Mouse (Mus musculus): ENCODE measurements around the gene Sit1. TPM values are rescaled to one million over a fixed set of nuclear protein-coding genes. Genes with fewer than 3 reads are reported as not detected.

The Sit1 gene
- polyA plus RNA-seq, 1 experiment from 2014 or later, result 0.94 TPM

- Histone ChIP-seq H3K4me1 (ENCODE audit: insufficient read depth) (peaks cover 14% of the 10 kb centered on the region), H3K9ac (replicated peaks) (no peak overlapping the region), H3K4me2 (ENCODE audit: low read depth, low read length) (no peak overlapping the region), H3K4me3 (ENCODE audit: low read depth, low read length) (no peak overlapping the region), H3K36me3 (replicated peaks; ENCODE audit: insufficient read depth, low read length) (no peaks in the 10 kb centered on the region), H3K27ac (ENCODE audit: low read depth) (no peak overlapping the region), H3K27me3 (ENCODE audit: insufficient read depth, low read length) (0 out of 2 replicates have a peak, but pooled peaks cover 5% of the 10 kb centered on the region), H3K9me3 (ENCODE audit: low read length) (no peaks in the 10 kb centered on the region)
- no peak for TF ChIP-seq CTCF (IDR thresholded peaks at IDR 0.05; ENCODE audit: low read depth)
- no peak for TF ChIP-seq EP300 (IDR thresholded peaks at IDR 0.05; ENCODE audit: low read depth)
- 78% methylated on average over 8 of the region's 8 CpGs for WGBS (ENCODE audit: insufficient replicate concordance)
- ATAC-seq (no peak), DNase-seq (no peak)
Measured at GRCm38 (mm10) chr4:43506074-43506473, 22.5 kb upstream of the Sit1 start.

- Histone ChIP-seq H3K4me3 (ENCODE audit: low read depth, low read length) (no peak overlapping the region), H3K27me3 (ENCODE audit: insufficient read depth, low read length) (0 out of 2 replicates have a peak, but pooled peaks cover 5% of the 10 kb centered on the region), H3K4me1 (ENCODE audit: insufficient read depth) (peaks cover 20% of the 10 kb centered on the region), H3K36me3 (replicated peaks; ENCODE audit: insufficient read depth, low read length) (no peaks in the 10 kb centered on the region), H3K9me3 (ENCODE audit: low read length) (no peaks in the 10 kb centered on the region), H3K27ac (ENCODE audit: low read depth) (no peak overlapping the region), H3K4me2 (ENCODE audit: low read depth, low read length) (no peak overlapping the region), H3K9ac (replicated peaks) (no peak overlapping the region)
- TF ChIP-seq CTCF (IDR thresholded peaks at IDR 0.05; ENCODE audit: low read depth) (no peak), EP300 (IDR thresholded peaks at IDR 0.05; ENCODE audit: low read depth) (no peak)
- WGBS (ENCODE audit: insufficient replicate concordance), result 37% methylated on average over 4 of the region's 4 CpGs
- DNase-seq (no peak), ATAC-seq (no peak)
Measured at GRCm38 (mm10) chr4:43504269-43504668, 20.7 kb upstream of the Sit1 start.

GRCm38 (mm10) chr4:43503506-43503905 is 20.0 kb upstream of the Sit1 start:
- WGBS (ENCODE audit: insufficient replicate concordance), result 78% methylated on average over 6 of the region's 6 CpGs
- ATAC-seq, result no peak
- peaks cover 13% of the 10 kb centered on the region for H3K4me1 ChIP-seq (ENCODE audit: insufficient read depth)
- H3K4me3 ChIP-seq (ENCODE audit: low read depth, low read length), result no peak overlapping the region
- H3K27ac ChIP-seq (ENCODE audit: low read depth), result no peak overlapping the region
- TF ChIP-seq EP300 (IDR thresholded peaks at IDR 0.05; ENCODE audit: low read depth) (no peak), CTCF (IDR thresholded peaks at IDR 0.05; ENCODE audit: low read depth) (no peak)
- no peaks in the 10 kb centered on the region for H3K9me3 ChIP-seq (ENCODE audit: low read length)
- no peaks in the 10 kb centered on the region for H3K36me3 ChIP-seq (replicated peaks; ENCODE audit: insufficient read depth, low read length)
- 0 out of 2 replicates have a peak, but pooled peaks cover under 1% of the 10 kb centered on the region for H3K27me3 ChIP-seq (ENCODE audit: insufficient read depth, low read length)
- no peak overlapping the region for H3K9ac ChIP-seq (replicated peaks)
- DNase-seq, result no peak
- H3K4me2 ChIP-seq (ENCODE audit: low read depth, low read length), result no peak overlapping the region

GRCm38 (mm10) chr4:43503041-43503440 is 19.5 kb upstream of the Sit1 start:
- Histone ChIP-seq H3K9me3 (ENCODE audit: low read length) (no peaks in the 10 kb centered on the region), H3K4me1 (ENCODE audit: insufficient read depth) (peaks cover 10% of the 10 kb centered on the region), H3K4me3 (ENCODE audit: low read depth, low read length) (no peak overlapping the region), H3K9ac (replicated peaks) (no peak overlapping the region), H3K4me2 (ENCODE audit: low read depth, low read length) (no peak overlapping the region), H3K27ac (ENCODE audit: low read depth) (no peak overlapping the region), H3K36me3 (replicated peaks; ENCODE audit: insufficient read depth, low read length) (no peaks in the 10 kb centered on the region), H3K27me3 (ENCODE audit: insufficient read depth, low read length) (no peaks in the 10 kb centered on the region)
- TF ChIP-seq EP300 (IDR thresholded peaks at IDR 0.05; ENCODE audit: low read depth) (no peak), CTCF (IDR thresholded peaks at IDR 0.05; ENCODE audit: low read depth) (no peak)
- WGBS (ENCODE audit: insufficient replicate concordance), result 73% methylated on average over 2 of the region's 2 CpGs
- DNase-seq, result no peak
- no peak for ATAC-seq

GRCm38 (mm10) chr4:43499407-43500333 is 16.1 kb upstream of the Sit1 start, which contains the start of gene Arhgef39:
Arhgef39 (minus strand) TSS chr4:43499695.
- Histone ChIP-seq H3K36me3 (replicated peaks; ENCODE audit: insufficient read depth, low read length) (peaks cover 26% of the 10 kb centered on the region), H3K9ac (replicated peaks) (peak within 1 kb of the TSS; percentile 69), H3K4me3 (ENCODE audit: low read depth, low read length) (peak within 1 kb of the TSS; percentile 60), H3K27ac (ENCODE audit: low read depth) (peak within 1 kb of the TSS; percentile 52), H3K9me3 (ENCODE audit: low read length) (no peaks in the 10 kb centered on the region), H3K4me1 (ENCODE audit: insufficient read depth) (peaks cover 8% of the 10 kb centered on the region), H3K4me2 (ENCODE audit: low read depth, low read length) (peak within 1 kb of the TSS; percentile 67), H3K27me3 (ENCODE audit: insufficient read depth, low read length) (no peaks in the 10 kb centered on the region)
- ATAC-seq (peak; percentile 91), DNase-seq (peak; percentile 93)
- WGBS (ENCODE audit: insufficient replicate concordance), result 7% methylated on average over 50 of the region's 50 CpGs
- TF ChIP-seq CTCF (IDR thresholded peaks at IDR 0.05; ENCODE audit: low read depth), result no peak; the same call in 1 of the 2 replicates
- no peak for TF ChIP-seq EP300 (IDR thresholded peaks at IDR 0.05; ENCODE audit: low read depth)

GRCm38 (mm10) chr4:43498983-43499382 is 15.4 kb upstream of the Sit1 start:
- H3K9me3 ChIP-seq (ENCODE audit: low read length), result no peaks in the 10 kb centered on the region
- H3K9ac ChIP-seq (replicated peaks), result peak overlapping the region; percentile 69
- ATAC-seq (peak; percentile 66), DNase-seq (peak; percentile 49)
- peak overlapping the region; percentile 67 for H3K4me2 ChIP-seq (ENCODE audit: low read depth, low read length)
- peaks cover 26% of the 10 kb centered on the region for H3K36me3 ChIP-seq (replicated peaks; ENCODE audit: insufficient read depth, low read length)
- WGBS (ENCODE audit: insufficient replicate concordance), result 6% methylated on average over 8 of the region's 8 CpGs
- no peak for TF ChIP-seq EP300 (IDR thresholded peaks at IDR 0.05; ENCODE audit: low read depth)
- TF ChIP-seq CTCF (IDR thresholded peaks at IDR 0.05; ENCODE audit: low read depth), result peak; percentile 65
- peak overlapping the region; percentile 52 for H3K27ac ChIP-seq (ENCODE audit: low read depth)
- peak overlapping the region; percentile 60 for H3K4me3 ChIP-seq (ENCODE audit: low read depth, low read length)
- H3K4me1 ChIP-seq (ENCODE audit: insufficient read depth), result peaks cover 15% of the 10 kb centered on the region
- H3K27me3 ChIP-seq (ENCODE audit: insufficient read depth, low read length), result no peaks in the 10 kb centered on the region

Data from liver, postnatal 0 days (tissue).